In the genomic region with DNA sequence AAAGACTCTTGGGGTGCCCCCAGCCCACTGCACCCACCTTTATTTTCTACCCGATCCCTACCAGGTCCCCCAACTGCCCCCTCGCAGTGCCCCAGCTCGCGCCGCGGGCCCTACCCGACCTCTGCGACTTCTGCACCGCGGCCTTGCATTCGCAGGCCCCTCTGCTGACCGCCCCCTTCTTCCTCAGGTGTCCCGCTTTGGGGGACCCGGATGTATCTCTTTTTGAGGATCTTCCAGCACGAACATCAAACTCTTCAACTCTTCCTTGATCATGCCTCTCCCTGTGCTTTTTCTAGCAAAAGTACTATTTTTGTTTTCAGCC, we compare ENCODE assay signal across 26 mouse cellular contexts. TPM values are rescaled to one million over a fixed set of nuclear protein-coding genes. Genes with fewer than 3 reads are reported as not detected.
DNase-seq lines count a peak whose midpoint lies in the region; ATAC-seq and TF ChIP-seq lines count a peak whose summit lies in the region.
"Had no signal": no experiment of that assay in that cellular context is flagged by ENCODE, and none has a peak within 500 bp of the region (broad histone marks: within the 10 kb centered on the region; RNA-seq: fewer than 3 reads in every experiment).

No protein-coding gene starts in this region.

- H3K9ac ChIP-seq in hindbrain, embryonic 15.5 days: no peak overlapping the region
- no peak overlapping the region for H3K9ac ChIP-seq in hindbrain, embryonic 12.5 days
- H3K9ac ChIP-seq: limb, embryonic 15.5 days; liver, embryonic 14.5 days; lung, embryonic 15.5 days; midbrain, embryonic 15.5 days had no signal

- no peak for ATAC-seq in hindbrain, embryonic 15.5 days (ENCODE audit: low FRiP score, low read depth)
- no peak for ATAC-seq in hindbrain, embryonic 12.5 days (ENCODE audit: low FRiP score)
- ATAC-seq: intestine, embryonic 16.5 days; Patski had no signal

- no peaks in the 10 kb centered on the region for H3K36me3 ChIP-seq in hindbrain, embryonic 15.5 days
- H3K36me3 ChIP-seq in hindbrain, embryonic 12.5 days: no peaks in the 10 kb centered on the region
- H3K36me3 ChIP-seq in testis, adult 2 months (ENCODE audit: control insufficient read depth, insufficient read depth, low read length): no peaks in the 10 kb centered on the region; the same call in 1 of the 2 replicates
- H3K36me3 ChIP-seq: G1E; limb, embryonic 15.5 days; lung, embryonic 15.5 days; midbrain, embryonic 15.5 days had no signal

- no peak overlapping the region for H3K27ac ChIP-seq in hindbrain, embryonic 15.5 days (replicated peaks)
- no peak overlapping the region for H3K27ac ChIP-seq in hindbrain, embryonic 12.5 days
- H3K27ac ChIP-seq in testis, adult 2 months (ENCODE audit: control insufficient read depth, insufficient read depth, low read depth, low read length): peak overlapping the region; percentile 93
- H3K27ac ChIP-seq: limb, embryonic 15.5 days; liver, embryonic 14.5 days; lung, embryonic 15.5 days; midbrain, embryonic 15.5 days had no signal

- TF ChIP-seq POLR2A in testis, adult 2 months (IDR thresholded peaks at IDR 0.05; ENCODE audit: control insufficient read depth, low read depth, low read length): no peak

- 73% methylated on average over 15 of the region's 15 CpGs for WGBS in hindbrain, embryonic 15.5 days
- WGBS in hindbrain, embryonic 12.5 days: 71% methylated on average over 15 of the region's 15 CpGs

- H3K4me2 ChIP-seq in hindbrain, embryonic 15.5 days: peak overlapping the region; percentile 51
- H3K4me2 ChIP-seq in hindbrain, embryonic 12.5 days (replicated peaks): no peak overlapping the region

- peaks cover 10% of the 10 kb centered on the region for H3K27me3 ChIP-seq in hindbrain, embryonic 15.5 days
- H3K27me3 ChIP-seq in hindbrain, embryonic 12.5 days: peaks cover 24% of the 10 kb centered on the region
- H3K27me3 ChIP-seq in testis, adult 2 months (ENCODE audit: control insufficient read depth, insufficient read depth, low read length): no peaks in the 10 kb centered on the region
- H3K27me3 ChIP-seq: megakaryocyte, embryonic 14.5 days had no signal

- peak; percentile 82 for DNase-seq in heart, adult 11 months
- DNase-seq in heart, postnatal 10 days: no peak
- no peak for DNase-seq in testis, postnatal 10 days (ENCODE audit: low spot score)
- peak; percentile 69 for DNase-seq in testis, postnatal 14 days (ENCODE audit: low spot score)
- DNase-seq in kidney, postnatal 10 days: no peak
- DNase-seq: adrenal gland, adult 2 months; cerebellum, adult 11-12 months; gastrocnemius, postnatal 36 days; kidney, postnatal 36 days; lung, postnatal 36 days; thymus, postnatal 36 days had no signal

- H3K4me1 ChIP-seq in hindbrain, embryonic 15.5 days (replicated peaks): no peaks in the 10 kb centered on the region
- H3K4me1 ChIP-seq in hindbrain, embryonic 12.5 days: 0 out of 2 replicates have a peak, but pooled peaks cover 2% of the 10 kb centered on the region
- H3K4me1 ChIP-seq in testis, adult 2 months (ENCODE audit: control insufficient read depth, insufficient read depth, low read length): peaks cover 3% of the 10 kb centered on the region; the same call in 1 of the 2 replicates
- H3K4me1 ChIP-seq: lung, embryonic 15.5 days; midbrain, embryonic 15.5 days had no signal

- TF ChIP-seq CTCF in testis, adult 2 months (IDR thresholded peaks at IDR 0.05; ENCODE audit: control insufficient read depth, insufficient read depth, insufficient replicate concordance, low read depth, low read length): no peak

- intact Hi-C loops in heart, postnatal 10 days (cut with DNase I): no loop called here

- peak overlapping the region; percentile 24; the same call in 1 of the 2 replicates for H3K4me3 ChIP-seq in hindbrain, embryonic 15.5 days
- H3K4me3 ChIP-seq in hindbrain, embryonic 12.5 days: no peak overlapping the region
- peak overlapping the region; percentile 91 for H3K4me3 ChIP-seq in testis, adult 2 months (ENCODE audit: control insufficient read depth, low read depth, low read length)
- H3K4me3 ChIP-seq: megakaryocyte, embryonic 14.5 days had no signal

- no peaks in the 10 kb centered on the region for H3K9me3 ChIP-seq in hindbrain, embryonic 15.5 days
- peaks cover 11% of the 10 kb centered on the region for H3K9me3 ChIP-seq in hindbrain, embryonic 12.5 days (replicated peaks)
- H3K9me3 ChIP-seq: lung, embryonic 15.5 days; midbrain, embryonic 15.5 days had no signal

RNA-seq across cellular contexts. Expression of a gene that starts 0.4 kb away (rescaled TPM):
- not detected for total RNA-seq in heart, postnatal 10 days (2021)
- 0.06 and 0.26 TPM in 2 replicates for polyA plus RNA-seq in hindbrain, embryonic 15.5 days (2015; fragmentation: Nextera tagmentation; extraction: Ambion mirVana)
- 0.05 and 0.07 TPM in 2 replicates for polyA plus RNA-seq in hindbrain, embryonic 12.5 days (2016; fragmentation: Nextera tagmentation; extraction: Ambion mirVana)
- 98.8 and 100 TPM in 2 replicates for polyA plus RNA-seq in testis, adult 2 months (2012; rRNA removed)
- total RNA-seq: G1E; gastrocnemius, postnatal 36 days; hematopoietic stem cell, adult 5-6 weeks had no signal
- polyA plus RNA-seq: embryonic facial prominence, embryonic 11.5 days; forebrain, embryonic 11.5 days; G1E; heart, embryonic 14.5 days; limb, embryonic 15.5 days; lung, embryonic 15.5 days had no signal

RNA-seq across cellular contexts. Expression of a gene that starts 14.3 kb away (rescaled TPM):
- 1 to 10 TPM; 9.3 to 9.6 TPM for total RNA-seq in heart, postnatal 10 days (2021)
- 7.5 and 8.7 TPM in 2 replicates for polyA plus RNA-seq in hindbrain, embryonic 15.5 days (2015; fragmentation: Nextera tagmentation; extraction: Ambion mirVana)
- 10.3 and 10.7 TPM in 2 replicates for polyA plus RNA-seq in hindbrain, embryonic 12.5 days (2016; fragmentation: Nextera tagmentation; extraction: Ambion mirVana)
- 5.9 and 7.3 TPM in 2 replicates for polyA plus RNA-seq in testis, adult 2 months (2012; rRNA removed)

RNA-seq across cellular contexts. Expression of a gene that starts 36.2 kb away (rescaled TPM):
- total RNA-seq in heart, postnatal 10 days (2021): 100 to 1,000 TPM in 1 of 2 experiments, 10 to 100 TPM in 1; 93.2 to 100 TPM
- 218 and 239 TPM in 2 replicates for polyA plus RNA-seq in hindbrain, embryonic 15.5 days (2015; fragmentation: Nextera tagmentation; extraction: Ambion mirVana)
- polyA plus RNA-seq in hindbrain, embryonic 12.5 days (2016; fragmentation: Nextera tagmentation; extraction: Ambion mirVana): 182 and 191 TPM in 2 replicates
- 134 and 145 TPM in 2 replicates for polyA plus RNA-seq in testis, adult 2 months (2012; rRNA removed)

RNA-seq across cellular contexts. Expression of a gene that starts 57.6 kb away (rescaled TPM):
- 10 to 100 TPM; 24.1 to 27.7 TPM for total RNA-seq in heart, postnatal 10 days (2021)
- polyA plus RNA-seq in hindbrain, embryonic 15.5 days (2015; fragmentation: Nextera tagmentation; extraction: Ambion mirVana): 45.3 and 53.5 TPM in 2 replicates
- polyA plus RNA-seq in hindbrain, embryonic 12.5 days (2016; fragmentation: Nextera tagmentation; extraction: Ambion mirVana): 30.9 and 31.5 TPM in 2 replicates
- polyA plus RNA-seq in testis, adult 2 months (2012; rRNA removed): 13.6 and 14.4 TPM in 2 replicates

Comparison
In these comparisons a context has a peak if more than half of its experiments do, and no peak if none do; other contexts are left out.
1. DNase-seq: peak in heart, adult 11 months (single experiment) and testis, postnatal 14 days (single experiment); none in heart, postnatal 10 days (0 of 2), testis, postnatal 10 days (single experiment) and kidney, postnatal 10 days (single experiment).
2. RNA of a gene that starts 0.4 kb away (polyA plus RNA-seq): 98.8 to 100 TPM in testis, adult 2 months; 0.06 to 0.26 TPM in hindbrain, embryonic 15.5 days and 0.05 to 0.07 TPM in hindbrain, embryonic 12.5 days; every median in the first group is over 10 times any median in the second.